Mouse (Mus musculus) heart, embryonic 12.5 days (tissue): Measurements from ENCODE around the gene Sgo2b. TPM values are rescaled to one million over a fixed set of nuclear protein-coding genes. Genes with fewer than 3 reads are reported as not detected.
"Not testable (repeated sequence)": the region's sequence is repeated elsewhere in the genome, so short reads cannot be mapped to it uniquely, and the experiment has no call there.

ENCODE experiments used
- ATAC-seq: fragments of 200-750 bp; cut with Nextera tagmentation; 2 replicates; pipeline ENCODE4 v1.8.0; 2017; ENCODE audit warnings: moderate TSS enrichment, moderate library complexity; ENCODE audit not compliant: insufficient number of reproducible peaks, low FRiP score
- H3K27ac ChIP-seq: fragments of 300-500 bp; sonication (generic); 2 replicates; pipeline ENCODE4 v1.5.1; 2016; ENCODE audit warnings: mild to moderate bottlenecking, moderate library complexity; ENCODE audit not compliant: poor library complexity, severe bottlenecking
- H3K27me3 ChIP-seq: fragments of 300-500 bp; sonication (generic); replicated peaks from 2 replicates; pipeline ENCODE4 v1.6.1; 2016; ENCODE audit warnings: mild to moderate bottlenecking, moderate library complexity
- H3K36me3 ChIP-seq: fragments of 300-500 bp; sonication (generic); 2 replicates; pipeline ENCODE4 v1.6.1; 2016; ENCODE audit warnings: mild to moderate bottlenecking, moderate library complexity
- H3K4me1 ChIP-seq: fragments of 300-500 bp; sonication (generic); replicated peaks from 2 replicates; pipeline ENCODE4 v1.6.1; 2016; ENCODE audit warnings: mild to moderate bottlenecking
- H3K4me2 ChIP-seq: fragments of 300-500 bp; sonication (generic); 2 replicates; pipeline ENCODE4 v1.6.1; 2016; ENCODE audit warnings: mild to moderate bottlenecking, moderate library complexity
- H3K4me3 ChIP-seq: fragments of 300-500 bp; sonication (generic); 2 replicates; pipeline ENCODE4 v1.5.1; 2016; ENCODE audit warnings: mild to moderate bottlenecking
- H3K9ac ChIP-seq: fragments of 300-500 bp; sonication (generic); 2 replicates; pipeline ENCODE4 v1.6.1; 2016; ENCODE audit warnings: mild to moderate bottlenecking, moderate library complexity
- H3K9me3 ChIP-seq: fragments of 300-500 bp; sonication (generic); replicated peaks from 2 replicates; pipeline ENCODE4 v1.6.1; 2016; ENCODE audit warnings: mild to moderate bottlenecking, moderate library complexity
- WGBS: fragments of 180-500 bp; shearing (Covaris S2); methylation state at CpG from one replicate; pipeline ENCODE4 v1.1.7; 2016; 5-methylcytosine and 5-hydroxymethylcytosine counted together
- polyA plus RNA-seq: library from polyadenylated mRNA; unstranded; fragments of >200 nt; fragmentation: Nextera tagmentation; extraction: Ambion mirVana; gene quantifications from 2 replicates; pipeline ENCODE4 v1.2.1, GENCODE M21; 2016

Gene Sgo2b
- polyA plus RNA-seq: not detected in 2 replicates

- Histone ChIP-seq H3K9me3 (no peaks in the 10 kb centered on the region), H3K36me3 (no peaks in the 10 kb centered on the region), H3K4me2 (peak within 1 kb of the TSS; percentile 72), H3K27me3 (no peaks in the 10 kb centered on the region; the same call in none of the 2 replicates), H3K9ac (no peak within 1 kb of the TSS), H3K4me3 (peak within 1 kb of the TSS; percentile 39), H3K27ac (no peak within 1 kb of the TSS), H3K4me1 (0 out of 2 replicates have a peak, but pooled peaks cover 9% of the 10 kb centered on the region)
- no peak for ATAC-seq
- WGBS: 5% methylated on average over 29 of the region's 30 CpGs
These were observed at the start of gene Sgo2b for GRCm38 (mm10) chr8:63951626-63952377. Gene Sgo2b, minus strand, starts transcription at chr8:63952248.

- WGBS: 41% methylated on average over 9 of the region's 9 CpGs
- H3K9ac ChIP-seq, H3K4me2 ChIP-seq, H3K4me1 ChIP-seq, H3K9me3 ChIP-seq, H3K27ac ChIP-seq, H3K4me3 ChIP-seq, H3K36me3 ChIP-seq, ATAC-seq, H3K27me3 ChIP-seq: not testable (repeated sequence)
These were observed 18.8 kb upstream of the Sgo2b start for GRCm38 (mm10) chr8:63970612-63971391.

GRCm38 (mm10) chr8:63961032-63961785 lies 9.2 kb upstream of the Sgo2b start:
- no peaks in the 10 kb centered on the region for H3K4me1 ChIP-seq
- 67% methylated on average over 3 of the region's 3 CpGs for WGBS
- H3K36me3 ChIP-seq: no peaks in the 10 kb centered on the region
- H3K9me3 ChIP-seq: no peaks in the 10 kb centered on the region
- H3K4me2 ChIP-seq: no peak overlapping the region
- H3K9ac ChIP-seq: no peak overlapping the region
- no peak overlapping the region for H3K27ac ChIP-seq
- H3K4me3 ChIP-seq: no peak overlapping the region
- no peaks in the 10 kb centered on the region for H3K27me3 ChIP-seq
- no peak for ATAC-seq

GRCm38 (mm10) chr8:63953802-63954201 lies 1.8 kb upstream of the Sgo2b start:
- not testable (repeated sequence) for ATAC-seq, H3K27me3 ChIP-seq, H3K4me2 ChIP-seq, H3K4me3 ChIP-seq, H3K4me1 ChIP-seq, H3K36me3 ChIP-seq, H3K9me3 ChIP-seq, H3K9ac ChIP-seq, H3K27ac ChIP-seq
- 71% methylated on average over 4 of the region's 4 CpGs for WGBS

GRCm38 (mm10) chr8:63933171-63933570 lies 18.9 kb downstream of the Sgo2b start:
- Histone ChIP-seq H3K36me3 (no peaks in the 10 kb centered on the region), H3K9ac (no peak overlapping the region), H3K27me3 (no peaks in the 10 kb centered on the region), H3K9me3 (no peaks in the 10 kb centered on the region), H3K4me2 (no peak overlapping the region), H3K27ac (no peak overlapping the region), H3K4me1 (no peaks in the 10 kb centered on the region), H3K4me3 (no peak overlapping the region)
- WGBS: 61% methylated on average over 7 of the region's 7 CpGs
- ATAC-seq: no peak

GRCm38 (mm10) chr8:63929301-63930097 lies 22.5 kb downstream of the Sgo2b start:
- H3K27me3 ChIP-seq: no peaks in the 10 kb centered on the region
- ATAC-seq: no peak
- H3K4me2 ChIP-seq: no peak overlapping the region
- H3K9ac ChIP-seq: no peak overlapping the region
- 70% methylated on average over 3 of the region's 3 CpGs for whole genome bisulfite sequencing
- no peaks in the 10 kb centered on the region for H3K4me1 ChIP-seq
- no peak overlapping the region for H3K27ac ChIP-seq
- no peaks in the 10 kb centered on the region for H3K9me3 ChIP-seq
- H3K36me3 ChIP-seq: no peaks in the 10 kb centered on the region
- no peak overlapping the region for H3K4me3 ChIP-seq

- Histone ChIP-seq H3K9ac (no peak overlapping the region), H3K36me3 (no peaks in the 10 kb centered on the region), H3K27ac (no peak overlapping the region), H3K9me3 (no peaks in the 10 kb centered on the region), H3K4me1 (no peaks in the 10 kb centered on the region), H3K4me3 (no peak overlapping the region), H3K27me3 (no peaks in the 10 kb centered on the region), H3K4me2 (no peak overlapping the region)
- ATAC-seq: no peak
- 74% methylated on average over 4 of the region's 4 CpGs for WGBS
These were observed 30.6 kb downstream of the Sgo2b start for GRCm38 (mm10) chr8:63921257-63921960.

GRCm38 (mm10) chr8:63895096-63895495 lies 57.0 kb downstream of the Sgo2b start:
- 73% methylated on average over 2 of the region's 2 CpGs for WGBS
- Histone ChIP-seq H3K9ac (no peak overlapping the region), H3K9me3 (no peaks in the 10 kb centered on the region), H3K36me3 (no peaks in the 10 kb centered on the region), H3K27ac (no peak overlapping the region), H3K4me3 (no peak overlapping the region), H3K4me1 (no peaks in the 10 kb centered on the region), H3K4me2 (no peak overlapping the region), H3K27me3 (no peaks in the 10 kb centered on the region)
- ATAC-seq: no peak

- Histone ChIP-seq H3K27ac (no peak overlapping the region), H3K9me3 (no peaks in the 10 kb centered on the region), H3K9ac (no peak overlapping the region), H3K36me3 (no peaks in the 10 kb centered on the region), H3K4me2 (no peak overlapping the region), H3K27me3 (no peaks in the 10 kb centered on the region), H3K4me1 (no peaks in the 10 kb centered on the region), H3K4me3 (no peak overlapping the region)
- ATAC-seq: no peak
- WGBS: 67% methylated on average over 4 of the region's 4 CpGs
These were observed 73.7 kb downstream of the Sgo2b start for GRCm38 (mm10) chr8:63878353-63878752.

GRCm38 (mm10) chr8:63877393-63877792 lies 74.7 kb downstream of the Sgo2b start:
- Histone ChIP-seq H3K9me3 (no peaks in the 10 kb centered on the region), H3K4me3 (no peak overlapping the region), H3K36me3 (no peaks in the 10 kb centered on the region), H3K4me2 (no peak overlapping the region), H3K9ac (no peak overlapping the region), H3K4me1 (no peaks in the 10 kb centered on the region), H3K27ac (no peak overlapping the region), H3K27me3 (no peaks in the 10 kb centered on the region)
- ATAC-seq: no peak
- WGBS: 18% methylated on average over 6 of the region's 6 CpGs
